Mouse (Mus musculus): ENCODE results near the gene Zfp980.
"Not testable (repeated sequence)": the region's sequence is repeated elsewhere in the genome, so short reads cannot be mapped to it uniquely, and the experiment has no call there.

The Zfp980 gene

GRCm38 (mm10) chr4:145670385-145670784 lies at the start of gene Zfp980:
Gene Zfp980 (plus strand): TSS chr4:145670685.
- not testable (repeated sequence) for DNase-seq (ENCODE audit: low spot score in 2 of 2)

GRCm38 (mm10) chr4:145640416-145641185 lies 29.9 kb upstream of the Zfp980 start:
- DNase-seq (ENCODE audit: low spot score in 2 of 2): not testable (repeated sequence)

- DNase-seq (ENCODE audit: low spot score in 2 of 2): not testable (repeated sequence)
Observed at GRCm38 (mm10) chr4:145674286-145674780, 3.8 kb downstream of the Zfp980 start.

GRCm38 (mm10) chr4:145680217-145680616 lies 9.7 kb downstream of the Zfp980 start:
- DNase-seq (ENCODE audit: low spot score in 2 of 2): peak in 1 of 2 experiments; percentile 14

- not testable (repeated sequence) for DNase-seq (ENCODE audit: low spot score in 2 of 2)
Observed at GRCm38 (mm10) chr4:145680672-145681387, 10.3 kb downstream of the Zfp980 start.

GRCm38 (mm10) chr4:145682021-145682420 lies 11.5 kb downstream of the Zfp980 start:
- DNase-seq (ENCODE audit: low spot score in 2 of 2): not testable (repeated sequence)

- not testable (repeated sequence) for DNase-seq (ENCODE audit: low spot score in 2 of 2)
Observed at GRCm38 (mm10) chr4:145683024-145683766, 12.7 kb downstream of the Zfp980 start.

GRCm38 (mm10) chr4:145686061-145686460 lies 15.6 kb downstream of the Zfp980 start:
- DNase-seq (ENCODE audit: low spot score in 2 of 2): not testable (repeated sequence)

GRCm38 (mm10) chr4:145744935-145745644 lies 74.6 kb downstream of the Zfp980 start:
- not testable (repeated sequence) for DNase-seq (ENCODE audit: low spot score in 2 of 2)

- not testable (repeated sequence) for DNase-seq (ENCODE audit: low spot score in 2 of 2)
Observed at GRCm38 (mm10) chr4:145745645-145745991, 75.1 kb downstream of the Zfp980 start.
